Mouse (Mus musculus) spleen, adult 2 months (tissue): ENCODE measurements around the gene Cpeb4. TPM values are rescaled to one million over a fixed set of nuclear protein-coding genes. Genes with fewer than 3 reads are reported as not detected.

Source experiments
- DNase-seq, 2 experiments: peaks; one replicate each; pipeline versions ENCODE4 v3.0.0 to v3.0.0-alpha.2; 2012 to 2021; ENCODE audit warnings: low spot score in 2 of 2, low read depth in 1 of 2
- H3K27ac ChIP-seq: fragments of 200-500 bp; 2 replicates; pipeline ENCODE4 v1.5.1; 2012; ENCODE audit warnings: low read length, inconsistent platforms; ENCODE audit not compliant: insufficient read depth
- H3K27me3 ChIP-seq: fragments of 200-500 bp; 2 replicates; pipeline ENCODE4 v1.6.1; 2012; ENCODE audit warnings: mild to moderate bottlenecking, moderate library complexity, low read length, inconsistent platforms; ENCODE audit not compliant: control insufficient read depth, insufficient read depth
- H3K36me3 ChIP-seq: fragments of 200-500 bp; 2 replicates; pipeline ENCODE4 v1.6.1; 2012; ENCODE audit warnings: mild to moderate bottlenecking, low read length, inconsistent platforms; ENCODE audit not compliant: control insufficient read depth, insufficient read depth
- H3K4me1 ChIP-seq: fragments of 200-500 bp; 2 replicates; pipeline ENCODE4 v1.6.1; 2011; ENCODE audit warnings: inconsistent platforms; ENCODE audit not compliant: control insufficient read depth, insufficient read depth, insufficient read length
- H3K4me3 ChIP-seq: fragments of 200-500 bp; 2 replicates; pipeline ENCODE4 v1.5.1; 2011; ENCODE audit warnings: mild to moderate bottlenecking, inconsistent platforms; ENCODE audit not compliant: insufficient read depth, insufficient read length; ENCODE audit errors: extremely low read depth
- CTCF ChIP-seq: fragments of 200-500 bp; IDR thresholded peaks from 2 replicates; pipeline ENCODE4 v1.5.1; 2011; ENCODE audit warnings: mild to moderate bottlenecking, inconsistent platforms; ENCODE audit not compliant: insufficient read depth, insufficient read length, insufficient replicate concordance; ENCODE audit errors: extremely low read depth
- POLR2A ChIP-seq: fragments of 200-500 bp; IDR thresholded peaks from 2 replicates; pipeline ENCODE4 v1.6.1; 2011; ENCODE audit warnings: low read depth, low read length, inconsistent platforms
- WGBS: fragments of 180-500 bp; shearing (Covaris S2); methylation state at CpG from one replicate; pipeline ENCODE4 v1.1.7; 2018; 5-methylcytosine and 5-hydroxymethylcytosine counted together
- polyA plus RNA-seq: library from polyadenylated mRNA; depleted of rRNA; stranded (reverse); fragments of >200 nt; gene quantifications from 2 replicates; pipeline ENCODE4 v1.2.3, GENCODE M21; 2012

Gene Cpeb4
- polyA plus RNA-seq, 1 experiment: 10.4 TPM

- Histone ChIP-seq H3K4me1 (peaks cover 5% of the 10 kb centered on the region; the same call in 1 of the 2 replicates), H3K27ac (no peak overlapping the region)
Observed at GRCm38 (mm10) chr11:31830213-31831151, 41.5 kb upstream of the Cpeb4 start.

DNA sequence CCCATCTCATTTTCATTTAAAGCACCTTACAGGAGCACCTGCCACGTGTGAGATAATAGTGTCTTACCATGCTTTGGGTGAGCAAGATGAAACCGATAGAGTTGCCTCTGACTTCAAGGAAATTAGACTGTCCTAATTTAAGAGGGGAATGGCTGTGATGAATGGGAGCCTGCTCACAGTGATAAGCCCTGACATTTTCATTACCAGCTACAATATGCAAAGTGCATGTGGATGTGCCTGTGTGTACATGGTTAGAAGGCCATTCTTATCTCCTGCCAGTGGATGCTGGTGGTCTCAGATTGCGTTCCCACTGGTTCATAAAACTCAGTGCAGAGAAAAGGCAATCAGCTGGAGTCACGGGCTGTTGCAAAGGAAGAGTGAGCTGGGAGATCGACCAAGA lies 40.6 kb upstream of the Cpeb4 start:
- Histone ChIP-seq H3K27ac (peak overlapping the region; percentile 47), H3K4me3 (no peak overlapping the region), H3K27me3 (no peaks in the 10 kb centered on the region), H3K4me1 (peaks cover 5% of the 10 kb centered on the region; the same call in 1 of the 2 replicates), H3K36me3 (no peaks in the 10 kb centered on the region)
- 79% methylated on average over 5 of the region's 5 CpGs for WGBS
- TF ChIP-seq POLR2A: no peak
- no peak for TF ChIP-seq CTCF
- no peak for DNase-seq

More at GRCm38 (mm10) chr11:31830213-31831151, 41.5 kb upstream of the Cpeb4 start:
- DNase-seq: no peak
- no peak for TF ChIP-seq POLR2A
- TF ChIP-seq CTCF: no peak
- no peaks in the 10 kb centered on the region for H3K36me3 ChIP-seq
- no peak overlapping the region for H3K4me3 ChIP-seq
- 91% methylated on average over 10 of the region's 10 CpGs for WGBS
- no peaks in the 10 kb centered on the region for H3K27me3 ChIP-seq

- DNase-seq: no peak
- no peak overlapping the region for H3K4me3 ChIP-seq
- peak overlapping the region; percentile 56 for H3K27ac ChIP-seq
- no peak for TF ChIP-seq CTCF
- no peak for TF ChIP-seq POLR2A
- no peaks in the 10 kb centered on the region for H3K36me3 ChIP-seq
- no peaks in the 10 kb centered on the region for H3K27me3 ChIP-seq
- H3K4me1 ChIP-seq: peaks cover 5% of the 10 kb centered on the region; the same call in 1 of the 2 replicates
- WGBS: 47% methylated on average over 5 of the region's 5 CpGs
Observed at GRCm38 (mm10) chr11:31831983-31832382, 40.0 kb upstream of the Cpeb4 start.

DNA sequence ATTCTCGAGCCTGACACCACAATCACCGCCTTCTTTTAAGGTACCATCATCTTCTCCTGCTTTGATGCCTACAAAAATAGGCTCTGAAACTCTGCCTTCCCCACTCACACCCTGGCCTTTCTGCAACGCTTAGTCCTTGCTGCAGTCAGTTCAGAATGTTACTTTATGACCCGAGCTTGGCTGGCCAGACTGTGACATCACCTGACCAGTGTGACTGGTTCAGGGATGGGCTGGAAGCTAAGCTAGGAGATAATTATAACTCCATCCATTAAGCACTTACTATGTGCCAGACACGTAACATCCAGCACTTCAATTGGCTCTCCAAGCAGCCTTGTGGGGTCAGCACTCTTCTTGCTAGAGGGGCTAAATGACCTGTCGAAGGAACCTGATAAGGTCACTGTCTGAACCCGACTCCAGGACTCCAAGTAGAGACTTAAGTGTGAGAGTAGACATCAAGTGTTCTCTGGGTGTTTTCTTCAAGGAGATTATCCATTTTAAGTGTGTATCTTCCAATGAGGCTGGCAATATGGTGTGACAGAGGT lies 39.5 kb upstream of the Cpeb4 start:
- peak overlapping the region; percentile 56 for H3K27ac ChIP-seq
- no peak for DNase-seq
- H3K36me3 ChIP-seq: no peaks in the 10 kb centered on the region
- H3K4me1 ChIP-seq: peaks cover 5% of the 10 kb centered on the region; the same call in 1 of the 2 replicates
- TF ChIP-seq CTCF (no peak), POLR2A (no peak)
- H3K27me3 ChIP-seq: no peaks in the 10 kb centered on the region
- 81% methylated on average over 7 of the region's 7 CpGs for WGBS
- no peak overlapping the region for H3K4me3 ChIP-seq

GRCm38 (mm10) chr11:31833506-31833905 lies 38.5 kb upstream of the Cpeb4 start:
- 80% methylated on average over 2 of the region's 2 CpGs for WGBS
- no peak for DNase-seq
- TF ChIP-seq CTCF: no peak
- no peak for TF ChIP-seq POLR2A

GRCm38 (mm10) chr11:31835352-31835751 lies 36.7 kb upstream of the Cpeb4 start:
- WGBS: 72% methylated on average over 3 of the region's 3 CpGs
- H3K4me3 ChIP-seq: no peak overlapping the region
- H3K4me1 ChIP-seq: peaks cover 5% of the 10 kb centered on the region; the same call in 1 of the 2 replicates
- H3K36me3 ChIP-seq: no peaks in the 10 kb centered on the region
- no peaks in the 10 kb centered on the region for H3K27me3 ChIP-seq
- TF ChIP-seq CTCF (no peak), POLR2A (no peak)
- no peak for DNase-seq
- H3K27ac ChIP-seq: no peak overlapping the region

More at GRCm38 (mm10) chr11:31833506-31833905, 38.5 kb upstream of the Cpeb4 start:
- Histone ChIP-seq H3K27ac (no peak overlapping the region), H3K4me3 (no peak overlapping the region), H3K27me3 (no peaks in the 10 kb centered on the region), H3K4me1 (peaks cover 5% of the 10 kb centered on the region; the same call in 1 of the 2 replicates), H3K36me3 (no peaks in the 10 kb centered on the region)

GRCm38 (mm10) chr11:31837243-31837642 lies 34.8 kb upstream of the Cpeb4 start:
- WGBS: 90% methylated on average over 3 of the region's 3 CpGs
- Histone ChIP-seq H3K4me1 (no peaks in the 10 kb centered on the region; the same call in 1 of the 2 replicates), H3K27ac (no peak overlapping the region), H3K4me3 (no peak overlapping the region), H3K27me3 (no peaks in the 10 kb centered on the region), H3K36me3 (no peaks in the 10 kb centered on the region)
- no peak for DNase-seq
- TF ChIP-seq POLR2A (no peak), CTCF (no peak)
